Mouse (Mus musculus): ENCODE measurements around the gene Nhsl1.

Gene Nhsl1

DNA sequence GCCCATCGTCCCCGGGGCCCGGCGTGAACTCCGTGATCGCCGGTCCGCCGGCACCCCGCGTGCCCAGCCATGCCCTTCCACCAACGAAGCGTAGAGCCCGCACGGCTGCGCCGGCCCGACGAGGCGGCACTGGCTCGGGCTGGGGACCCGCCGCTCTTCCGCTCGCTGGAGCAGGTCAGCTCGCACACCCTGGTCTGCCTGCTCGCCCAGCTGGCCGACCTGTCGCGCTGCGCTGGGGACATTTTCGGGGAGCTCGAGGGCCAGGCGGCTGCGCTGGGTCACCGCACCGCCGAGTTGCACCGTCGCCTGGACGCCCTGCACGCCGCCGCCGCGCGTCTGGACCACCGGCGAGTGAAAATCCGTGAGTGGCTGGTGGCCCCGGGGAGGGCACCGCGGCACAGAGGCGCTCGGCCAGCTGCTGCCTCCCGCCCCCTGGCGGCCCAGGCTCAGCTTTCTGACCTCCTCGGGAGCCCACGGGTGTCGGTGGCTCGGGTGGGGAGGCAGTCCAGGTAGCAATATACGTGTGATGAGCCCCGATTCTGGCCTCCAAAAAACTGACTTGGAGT lies at the start of gene Nhsl1:
Nhsl1 (plus strand) TSS at position 70 of the 566 bp plus-strand sequence.
- peak; percentile 78 for DNase-seq

GRCm38 (mm10) chr10:18276090-18276734 lies 42.6 kb upstream of the Nhsl1 start:
- no peak for DNase-seq

- no peak for DNase-seq
Observed at GRCm38 (mm10) chr10:18283991-18284390, 34.8 kb upstream of the Nhsl1 start.

GRCm38 (mm10) chr10:18289512-18289911 lies 29.3 kb upstream of the Nhsl1 start:
- DNase-seq, result no peak

- DNase-seq, result no peak
Observed at GRCm38 (mm10) chr10:18305106-18305505, 13.7 kb upstream of the Nhsl1 start.

GRCm38 (mm10) chr10:18315071-18315470 lies 3.7 kb upstream of the Nhsl1 start:
- DNase-seq, result no peak

- DNase-seq, result no peak
Observed at GRCm38 (mm10) chr10:18317521-18317920, 1.3 kb upstream of the Nhsl1 start.

- peak; percentile 63 for DNase-seq
Observed at GRCm38 (mm10) chr10:18317961-18318915, 547 bp upstream of the Nhsl1 start.

- no peak for DNase-seq
Observed at GRCm38 (mm10) chr10:18319691-18320090, 906 bp downstream of the Nhsl1 start.

- DNase-seq, result no peak
Observed at GRCm38 (mm10) chr10:18321861-18322260, 3.1 kb downstream of the Nhsl1 start.

GRCm38 (mm10) chr10:18323701-18324100 lies 4.9 kb downstream of the Nhsl1 start:
- DNase-seq, result no peak

- DNase-seq, result no peak
Observed at GRCm38 (mm10) chr10:18328331-18328908, 9.6 kb downstream of the Nhsl1 start.

- peak; percentile 14 for DNase-seq
Observed at GRCm38 (mm10) chr10:18329096-18330038, 10.6 kb downstream of the Nhsl1 start.

- DNase-seq, result no peak
Observed at GRCm38 (mm10) chr10:18330445-18330844, 11.7 kb downstream of the Nhsl1 start.

DNA sequence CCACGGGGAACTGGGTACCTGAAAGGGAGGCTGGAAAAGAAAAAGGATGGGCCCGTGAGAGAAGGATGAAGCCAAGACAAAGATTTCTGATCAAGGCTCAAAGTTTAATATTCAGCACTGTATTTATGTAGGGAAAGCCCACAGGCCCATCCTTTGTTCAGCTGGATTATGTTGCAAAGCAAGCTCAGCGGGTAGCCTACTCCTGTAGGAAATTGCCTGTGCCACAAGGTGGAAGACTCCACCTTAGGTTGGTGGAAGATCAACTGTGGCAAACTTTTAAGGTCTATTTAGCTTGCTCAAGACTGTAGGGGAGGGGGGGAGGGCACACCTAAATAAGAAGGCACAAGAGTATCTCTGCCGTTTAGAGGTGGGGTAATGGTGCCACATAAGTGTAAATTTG lies 14.8 kb downstream of the Nhsl1 start:
- no peak for DNase-seq

- no peak for DNase-seq
Observed at GRCm38 (mm10) chr10:18334176-18334575, 15.4 kb downstream of the Nhsl1 start.

- no peak for DNase-seq
Observed at GRCm38 (mm10) chr10:18334734-18335133, 15.9 kb downstream of the Nhsl1 start.

DNA sequence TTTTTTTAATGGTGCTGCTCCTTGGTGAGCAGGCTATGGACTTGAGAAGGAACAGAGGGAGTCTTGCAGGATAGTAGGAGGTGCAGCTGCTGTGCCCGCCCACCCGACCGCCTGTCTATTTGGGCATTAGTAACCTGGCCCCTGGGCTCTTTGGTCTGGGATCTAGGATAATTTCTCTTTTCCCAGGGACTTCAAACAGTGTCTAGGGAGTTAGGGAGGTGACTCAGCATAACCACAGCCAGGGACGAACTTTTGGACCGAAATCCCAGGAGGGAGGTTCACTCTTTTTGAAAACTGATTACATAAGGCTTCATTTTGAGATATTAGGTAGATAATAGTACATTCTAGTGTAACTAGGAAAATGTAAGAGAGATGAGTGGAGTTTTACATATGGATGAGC lies 18.9 kb downstream of the Nhsl1 start:
- DNase-seq, result no peak

DNA sequence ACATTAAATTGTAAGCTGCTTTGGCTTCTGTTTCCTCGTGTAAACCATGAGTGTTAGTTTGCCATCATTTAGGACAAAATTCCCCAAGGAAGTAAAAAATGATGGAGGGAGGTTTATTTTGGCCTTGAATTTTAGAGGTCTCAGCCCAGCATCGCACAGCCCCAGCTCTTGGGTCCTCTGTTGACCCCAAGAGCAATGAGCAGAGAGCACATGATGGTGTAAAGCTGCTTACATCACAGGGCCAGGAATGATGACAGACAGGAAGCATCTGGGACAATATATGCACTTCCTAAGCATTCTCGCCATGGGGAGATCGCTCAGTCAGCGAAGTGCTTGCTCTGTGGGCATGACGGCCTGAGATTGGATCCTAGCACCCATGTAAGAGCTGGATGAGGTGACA lies 20.6 kb downstream of the Nhsl1 start:
- DNase-seq, result no peak

DNA sequence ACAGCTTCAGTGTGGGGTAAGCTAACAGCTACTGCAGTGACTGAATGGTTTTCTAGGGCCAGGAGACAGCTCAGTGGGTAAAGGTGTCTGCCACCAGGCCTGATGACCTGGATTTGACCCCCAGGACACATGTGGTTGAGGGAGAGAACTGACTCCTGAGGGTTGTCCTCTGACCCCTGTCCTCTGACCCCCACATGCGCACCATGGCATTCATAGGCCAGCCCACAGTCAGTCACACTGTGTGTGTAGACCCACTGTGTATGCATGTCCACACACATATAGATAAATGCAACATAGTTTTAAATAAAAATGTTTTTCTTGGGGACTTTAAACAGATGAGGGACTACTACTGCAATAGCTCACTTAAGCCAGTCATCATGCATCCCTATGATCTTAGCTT lies 22.1 kb downstream of the Nhsl1 start:
- DNase-seq, result no peak

GRCm38 (mm10) chr10:18341444-18342196 lies 22.8 kb downstream of the Nhsl1 start:
- no peak for DNase-seq

Data from thymus, postnatal 4 days (tissue).